Mouse (Mus musculus) midbrain, embryonic 13.5 days (tissue): ENCODE results near the gene Pbx1. TPM values are rescaled to one million over a fixed set of nuclear protein-coding genes. Genes with fewer than 3 reads are reported as not detected.

ENCODE experiments used
- ATAC-seq: fragments of 200-750 bp; cut with Nextera tagmentation; 2 replicates; pipeline ENCODE4 v1.8.0; 2017; ENCODE audit warnings: mild to moderate bottlenecking, moderate TSS enrichment, moderate library complexity
- H3K27ac ChIP-seq: fragments of 300-500 bp; sonication (generic); 2 replicates; pipeline ENCODE4 v1.5.1; 2015; ENCODE audit warnings: inconsistent platforms, mild to moderate bottlenecking, moderate library complexity
- H3K27me3 ChIP-seq: fragments of 300-500 bp; sonication (generic); 2 replicates; pipeline ENCODE4 v1.6.1; 2015; ENCODE audit warnings: mild to moderate bottlenecking, inconsistent platforms
- H3K36me3 ChIP-seq: fragments of 300-500 bp; sonication (generic); 2 replicates; pipeline ENCODE4 v1.6.1; 2015; ENCODE audit warnings: mild to moderate bottlenecking, inconsistent platforms
- H3K4me1 ChIP-seq: fragments of 300-500 bp; sonication (generic); replicated peaks from 2 replicates; pipeline ENCODE4 v1.6.1; 2015; ENCODE audit warnings: inconsistent platforms
- H3K4me2 ChIP-seq: fragments of 300-500 bp; sonication (generic); replicated peaks from 2 replicates; pipeline ENCODE4 v1.6.1; 2015; ENCODE audit warnings: moderate library complexity, mild to moderate bottlenecking, inconsistent platforms
- H3K4me3 ChIP-seq: fragments of 300-500 bp; sonication (generic); replicated peaks from 2 replicates; pipeline ENCODE4 v1.5.1; 2015; ENCODE audit warnings: mild to moderate bottlenecking, inconsistent platforms
- H3K9ac ChIP-seq: fragments of 300-500 bp; sonication (generic); replicated peaks from 2 replicates; pipeline ENCODE4 v1.6.1; 2015; ENCODE audit warnings: mild to moderate bottlenecking, inconsistent platforms
- H3K9me3 ChIP-seq: fragments of 300-500 bp; sonication (generic); 2 replicates; pipeline ENCODE4 v1.6.1; 2016; ENCODE audit warnings: mild to moderate bottlenecking, inconsistent platforms
- WGBS: fragments of 180-500 bp; shearing (Covaris S2); methylation state at CpG from one replicate; pipeline ENCODE4 v1.1.7; 2015; 5-methylcytosine and 5-hydroxymethylcytosine counted together
- polyA plus RNA-seq: library from polyadenylated mRNA; unstranded; fragments of >200 nt; fragmentation: Nextera tagmentation; extraction: Ambion mirVana; gene quantifications from 2 replicates; pipeline ENCODE4 v1.2.1, GENCODE M21; 2015

The Pbx1 gene
- polyA plus RNA-seq, 1 experiment from 2014 or later = 91.4 TPM

GRCm38 (mm10) chr1:168268751-168269623 is 163.1 kb downstream of the Pbx1 start:
- Histone ChIP-seq H3K27me3 (no peaks in the 10 kb centered on the region), H3K4me1 (peaks cover 59% of the 10 kb centered on the region), H3K4me3 (no peak overlapping the region), H3K9me3 (no peaks in the 10 kb centered on the region), H3K36me3 (no peaks in the 10 kb centered on the region), H3K9ac (no peak overlapping the region), H3K27ac (peak overlapping the region; percentile 25; the same call in 1 of the 2 replicates), H3K4me2 (no peak overlapping the region)
- 66% methylated on average over 12 of the region's 12 CpGs for WGBS
- peak; percentile 69 for ATAC-seq

DNA sequence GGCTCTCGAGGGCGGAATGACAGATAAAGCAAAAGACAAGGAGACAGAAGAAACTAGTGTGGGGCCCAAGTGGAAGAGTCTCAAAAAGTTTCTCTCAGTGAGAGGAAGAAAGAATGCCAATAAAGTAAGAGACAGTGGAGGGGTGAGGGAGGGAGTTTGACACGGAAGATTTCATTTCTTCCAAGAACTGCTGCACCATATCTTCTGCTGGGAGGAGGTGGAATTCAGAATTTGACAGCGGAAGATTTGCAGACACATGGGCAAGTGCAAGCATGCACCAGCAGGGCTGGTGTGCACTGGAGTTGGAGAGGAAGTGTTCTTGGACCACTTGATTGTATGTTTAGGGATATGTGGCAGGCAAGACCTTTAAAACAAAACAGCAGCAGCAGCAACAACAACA is 163.8 kb downstream of the Pbx1 start:
- WGBS = 95% methylated on average over 4 of the region's 4 CpGs
- no peaks in the 10 kb centered on the region for H3K27me3 ChIP-seq
- H3K36me3 ChIP-seq = no peaks in the 10 kb centered on the region
- H3K4me3 ChIP-seq = no peak overlapping the region
- H3K4me2 ChIP-seq = no peak overlapping the region
- H3K4me1 ChIP-seq = peaks cover 60% of the 10 kb centered on the region
- no peak overlapping the region for H3K9ac ChIP-seq
- no peak overlapping the region for H3K27ac ChIP-seq
- ATAC-seq = no peak
- H3K9me3 ChIP-seq = no peaks in the 10 kb centered on the region

DNA sequence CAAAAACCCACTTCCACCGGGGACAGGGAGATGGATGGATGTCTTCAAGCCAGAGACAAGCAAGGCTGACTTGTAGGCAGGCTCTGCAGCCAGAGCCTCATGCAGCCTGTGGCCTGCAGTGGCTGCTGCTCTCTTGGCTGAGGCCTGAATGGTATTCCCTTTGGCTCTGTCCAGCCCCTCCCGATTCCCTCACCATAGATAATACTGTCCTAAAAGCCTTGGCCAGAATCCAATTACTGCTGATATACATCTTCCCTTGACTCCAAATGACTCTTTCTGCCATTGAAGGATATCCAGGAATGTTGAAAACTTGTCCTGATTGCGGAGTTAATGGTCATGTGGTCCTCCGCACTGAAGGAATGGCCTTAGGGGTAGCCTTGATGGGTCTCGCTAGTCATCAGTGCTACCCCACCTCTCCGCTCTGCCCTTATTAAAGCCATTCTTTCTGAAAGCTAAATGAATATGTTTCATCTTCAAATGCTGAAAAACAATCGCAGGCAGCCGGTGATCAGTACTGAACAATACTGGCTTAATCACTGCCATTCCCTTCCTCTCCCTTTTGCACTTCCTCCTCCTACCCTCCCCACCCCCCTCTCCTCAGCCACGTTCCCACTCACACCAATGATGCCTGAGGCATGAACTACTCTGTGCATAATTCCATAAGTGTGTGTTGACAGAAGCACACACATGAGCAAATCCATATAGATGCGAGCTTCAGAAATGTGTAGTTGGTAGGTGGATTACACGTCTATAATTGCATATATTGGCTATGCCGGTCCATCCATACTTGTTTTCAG is 166.3 kb downstream of the Pbx1 start:
- Histone ChIP-seq H3K9ac (no peak overlapping the region), H3K36me3 (no peaks in the 10 kb centered on the region), H3K9me3 (no peaks in the 10 kb centered on the region), H3K27ac (peak overlapping the region; percentile 20), H3K27me3 (no peaks in the 10 kb centered on the region), H3K4me1 (peaks cover 64% of the 10 kb centered on the region), H3K4me2 (no peak overlapping the region), H3K4me3 (no peak overlapping the region)
- peak; percentile 52; the same call in 1 of the 2 replicates for ATAC-seq
- WGBS = 73% methylated on average over 12 of the region's 12 CpGs

- H3K27ac ChIP-seq = peak overlapping the region; percentile 20
- no peaks in the 10 kb centered on the region for H3K36me3 ChIP-seq
- no peak overlapping the region for H3K4me2 ChIP-seq
- no peak overlapping the region for H3K4me3 ChIP-seq
- H3K9me3 ChIP-seq = no peaks in the 10 kb centered on the region
- H3K9ac ChIP-seq = no peak overlapping the region
- ATAC-seq = no peak
- no peaks in the 10 kb centered on the region for H3K27me3 ChIP-seq
- 73% methylated on average over 5 of the region's 5 CpGs for WGBS
- H3K4me1 ChIP-seq = peaks cover 64% of the 10 kb centered on the region
These were observed 167.0 kb downstream of the Pbx1 start for GRCm38 (mm10) chr1:168265090-168265489.

DNA sequence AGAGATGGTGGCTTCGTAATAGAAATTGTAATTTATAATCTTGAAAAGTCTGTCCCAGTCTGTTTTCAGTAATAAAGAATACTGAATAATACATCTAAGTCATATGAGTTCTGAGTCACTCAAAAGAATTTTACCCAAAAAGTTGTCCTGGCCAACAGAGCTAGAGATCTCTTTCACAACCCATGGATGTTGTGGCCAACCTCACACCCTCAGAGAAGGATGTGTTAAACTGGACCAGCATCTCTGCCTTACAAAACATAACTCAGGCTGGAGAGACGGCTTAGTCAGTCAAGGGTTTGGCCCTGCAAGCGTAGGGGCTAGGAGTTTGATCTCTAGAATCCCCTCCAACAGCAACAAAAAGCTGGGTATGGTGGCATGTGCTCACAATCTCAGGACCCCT is 171.7 kb downstream of the Pbx1 start:
- Histone ChIP-seq H3K4me1 (peaks cover 41% of the 10 kb centered on the region), H3K36me3 (no peaks in the 10 kb centered on the region), H3K4me2 (no peak overlapping the region), H3K9ac (no peak overlapping the region), H3K9me3 (no peaks in the 10 kb centered on the region), H3K4me3 (no peak overlapping the region), H3K27me3 (no peaks in the 10 kb centered on the region), H3K27ac (no peak overlapping the region)
- 80% methylated on average over 3 of the region's 3 CpGs for WGBS
- no peak for ATAC-seq

DNA sequence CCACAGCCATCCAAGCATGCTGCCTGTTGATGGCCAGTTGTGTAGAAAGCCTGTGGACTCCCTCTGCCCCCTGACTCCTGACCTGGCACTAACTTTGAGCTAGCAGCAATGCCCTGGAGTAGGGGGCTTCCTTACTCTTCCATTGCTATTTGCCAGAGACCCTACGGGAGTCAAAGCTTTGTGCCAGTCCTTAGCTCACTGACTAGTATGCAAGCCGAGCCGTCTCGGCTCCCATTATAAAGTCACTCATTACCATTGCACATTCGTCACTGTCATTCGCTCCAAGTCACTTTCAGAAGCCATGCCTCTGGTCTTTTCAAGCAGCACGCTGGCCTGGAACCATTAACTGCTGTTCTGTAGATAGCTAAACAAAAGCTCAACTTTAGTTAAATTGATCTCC is 173.2 kb downstream of the Pbx1 start:
- H3K9ac ChIP-seq = no peak overlapping the region
- no peaks in the 10 kb centered on the region for H3K9me3 ChIP-seq
- no peak overlapping the region for H3K27ac ChIP-seq
- 63% methylated on average over 7 of the region's 7 CpGs for WGBS
- no peak overlapping the region for H3K4me3 ChIP-seq
- H3K4me1 ChIP-seq = peaks cover 27% of the 10 kb centered on the region
- no peak for ATAC-seq
- H3K36me3 ChIP-seq = no peaks in the 10 kb centered on the region
- H3K27me3 ChIP-seq = no peaks in the 10 kb centered on the region
- no peak overlapping the region for H3K4me2 ChIP-seq

DNA sequence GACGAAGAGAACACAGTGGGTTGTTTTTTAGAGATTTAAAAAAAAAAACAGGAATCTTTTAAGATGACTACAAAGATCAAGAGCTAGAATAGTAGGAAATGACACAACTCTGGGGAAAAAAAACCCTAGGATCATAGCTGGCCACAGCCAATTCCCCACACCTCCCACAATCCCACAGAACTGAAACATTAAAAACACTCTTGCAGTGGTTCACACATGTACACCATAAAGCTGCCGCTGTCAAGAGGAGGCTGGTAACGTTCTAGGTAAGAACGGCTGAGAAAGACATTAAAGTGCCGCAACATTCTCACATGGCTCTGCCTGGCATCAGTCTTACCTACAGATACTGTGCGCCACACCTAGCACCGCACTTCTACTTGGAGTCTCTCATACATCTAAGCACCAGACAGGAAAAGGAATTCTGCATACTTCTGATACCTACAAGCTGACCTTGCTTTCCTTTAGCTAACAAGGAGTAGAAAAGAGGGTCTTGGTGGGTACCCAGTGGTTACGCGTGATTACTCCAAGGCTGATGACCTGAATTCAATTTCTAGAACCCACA is 176.6 kb downstream of the Pbx1 start:
- 98% methylated on average over 9 of the region's 9 CpGs for whole genome bisulfite sequencing
- no peak overlapping the region for H3K9ac ChIP-seq
- no peaks in the 10 kb centered on the region for H3K27me3 ChIP-seq
- no peaks in the 10 kb centered on the region for H3K36me3 ChIP-seq
- no peaks in the 10 kb centered on the region for H3K9me3 ChIP-seq
- peaks cover 28% of the 10 kb centered on the region for H3K4me1 ChIP-seq
- no peak for ATAC-seq
- H3K27ac ChIP-seq = 0 out of 2 replicates have a peak overlapping the region, but pooled peaks have one; percentile 19
- no peak overlapping the region for H3K4me3 ChIP-seq
- no peak overlapping the region for H3K4me2 ChIP-seq

DNA sequence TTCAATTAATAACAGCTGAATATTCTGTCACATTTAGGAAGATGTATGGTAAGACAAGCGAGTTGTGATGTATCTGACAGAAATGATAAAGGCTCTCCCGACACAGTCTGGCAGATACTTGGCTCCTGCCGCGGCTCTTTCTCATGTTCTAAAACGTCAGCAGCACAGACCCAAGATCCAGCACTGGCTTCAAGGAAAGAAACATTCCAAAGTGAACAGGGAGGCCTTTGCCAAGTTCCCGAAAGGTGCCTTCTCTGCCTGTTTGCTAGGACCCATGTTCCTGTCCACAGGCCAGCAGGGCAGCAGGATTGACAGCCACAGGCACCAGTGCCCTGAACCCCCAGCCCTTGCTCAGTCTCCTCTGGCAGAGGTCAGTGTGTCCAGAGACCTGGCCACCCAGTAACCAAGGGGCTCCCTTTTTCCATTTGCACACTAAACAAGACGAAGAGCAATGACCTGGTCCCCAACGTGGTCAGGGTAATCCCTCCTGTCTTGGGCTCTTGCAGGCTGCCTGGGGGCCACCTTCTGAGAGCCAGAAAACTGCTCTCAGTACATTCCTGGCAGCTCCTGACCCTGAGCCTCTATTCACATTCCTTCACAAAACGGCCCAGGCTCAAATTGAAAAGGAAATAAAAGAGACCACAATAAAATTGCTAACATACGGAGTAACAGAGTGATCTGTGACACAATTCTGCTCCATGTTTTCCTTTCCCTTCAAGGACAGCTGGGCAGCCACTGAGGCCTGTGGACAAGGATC is 184.9 kb downstream of the Pbx1 start:
- Histone ChIP-seq H3K4me1 (peaks cover 68% of the 10 kb centered on the region), H3K36me3 (no peaks in the 10 kb centered on the region), H3K4me3 (no peak overlapping the region), H3K4me2 (no peak overlapping the region), H3K9ac (no peak overlapping the region), H3K27ac (peak overlapping the region; percentile 64), H3K27me3 (no peaks in the 10 kb centered on the region), H3K9me3 (no peaks in the 10 kb centered on the region)
- WGBS = 49% methylated on average over 10 of the region's 10 CpGs
- ATAC-seq = no peak

DNA sequence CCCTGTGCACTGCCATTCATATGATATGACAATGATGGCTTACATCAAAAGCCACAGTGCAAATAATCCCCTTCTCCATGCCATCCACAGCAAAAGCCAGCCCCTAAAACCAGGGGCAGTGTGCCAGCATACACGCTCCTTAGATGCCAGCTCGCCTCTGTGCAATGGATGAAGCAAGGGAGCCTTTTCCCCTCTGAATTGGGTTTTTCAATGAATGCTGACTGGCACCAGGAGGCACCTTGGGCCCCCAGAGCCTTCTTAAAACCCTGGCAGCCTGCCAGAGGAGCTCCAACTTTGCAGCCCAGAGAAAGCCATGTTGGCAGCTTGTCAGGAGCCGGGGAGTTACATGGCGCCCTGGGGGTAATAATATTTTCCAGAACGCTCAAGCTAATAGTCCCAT is 186.5 kb downstream of the Pbx1 start:
- H3K9ac ChIP-seq = 0 out of 2 replicates have a peak overlapping the region, but pooled peaks have one; percentile 3

DNA sequence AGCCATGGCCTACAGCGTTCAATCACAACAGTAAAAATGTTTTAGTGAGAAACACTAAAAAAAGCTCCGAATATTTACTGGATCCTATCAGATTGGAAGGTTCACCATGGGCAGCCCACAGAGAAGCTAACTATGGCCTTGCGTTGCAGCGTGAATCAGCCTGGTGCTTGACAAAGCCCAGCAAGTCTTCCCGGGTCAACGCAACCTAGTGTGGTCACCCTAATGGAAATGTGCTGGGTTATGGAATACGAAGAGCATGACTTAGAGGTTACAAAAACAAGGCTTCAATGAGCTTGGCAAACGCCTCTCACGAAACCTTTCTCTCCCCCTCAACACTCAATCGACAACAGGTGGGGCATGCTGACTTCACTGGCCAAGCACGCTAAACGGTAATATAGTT is 188.3 kb downstream of the Pbx1 start:
- Histone ChIP-seq H3K36me3 (no peaks in the 10 kb centered on the region), H3K4me1 (peaks cover 91% of the 10 kb centered on the region), H3K9me3 (no peaks in the 10 kb centered on the region), H3K4me3 (no peak overlapping the region), H3K27me3 (no peaks in the 10 kb centered on the region), H3K9ac (no peak overlapping the region), H3K4me2 (no peak overlapping the region), H3K27ac (no peak overlapping the region)
- 92% methylated on average over 12 of the region's 12 CpGs for WGBS
- ATAC-seq = no peak

More for the DNA sequence above, 186.5 kb downstream of the Pbx1 start:
- peaks cover 82% of the 10 kb centered on the region for H3K4me1 ChIP-seq
- peak overlapping the region; percentile 28 for H3K4me2 ChIP-seq
- H3K27ac ChIP-seq = peak overlapping the region; percentile 71
- peak; percentile 83 for ATAC-seq
- WGBS = 20% methylated on average over 5 of the region's 5 CpGs
- H3K36me3 ChIP-seq = no peaks in the 10 kb centered on the region
- H3K9me3 ChIP-seq = no peaks in the 10 kb centered on the region
- H3K27me3 ChIP-seq = no peaks in the 10 kb centered on the region
- no peak overlapping the region for H3K4me3 ChIP-seq

DNA sequence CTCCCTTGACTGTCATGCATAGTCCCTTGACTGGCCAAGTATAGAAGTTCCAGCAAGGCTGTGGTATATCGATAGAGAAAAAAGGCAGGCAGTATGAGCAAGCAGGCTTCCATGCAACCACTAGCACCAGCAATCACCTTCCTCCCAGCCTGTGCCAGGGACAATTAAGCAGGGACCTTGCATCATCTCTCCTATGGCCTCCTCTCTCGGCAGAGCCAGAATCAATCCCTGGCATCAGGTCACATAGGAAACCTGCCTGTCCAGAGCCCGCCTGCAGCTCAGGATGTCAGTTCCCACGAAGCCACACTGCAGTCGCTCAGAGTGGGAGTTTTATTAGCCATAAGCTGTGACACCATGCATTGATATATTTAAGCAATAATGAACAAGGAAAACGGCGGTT is 189.0 kb downstream of the Pbx1 start:
- Histone ChIP-seq H3K4me3 (no peak overlapping the region), H3K4me1 (peaks cover 92% of the 10 kb centered on the region), H3K27ac (0 out of 2 replicates have a peak overlapping the region, but pooled peaks have one; percentile 11), H3K4me2 (no peak overlapping the region), H3K27me3 (no peaks in the 10 kb centered on the region), H3K9me3 (no peaks in the 10 kb centered on the region), H3K9ac (no peak overlapping the region), H3K36me3 (no peaks in the 10 kb centered on the region)
- ATAC-seq = no peak
- 83% methylated on average over 7 of the region's 7 CpGs for WGBS
